Mouse (Mus musculus): ENCODE data around the gene Cspg5.

- no peak for TF ChIP-seq CTCF (IDR thresholded peaks at IDR 0.05)
- TF ChIP-seq EP300 (IDR thresholded peaks at IDR 0.05), result no peak
These were observed 15.1 kb downstream of the Cspg5 start for GRCm38 (mm10) chr9:110258646-110259045.
